Mouse (Mus musculus) B cell, adult 67 days (primary cell): Measurements from ENCODE around the gene Nlk. TPM values are rescaled to one million over a fixed set of nuclear protein-coding genes. Genes with fewer than 3 reads are reported as not detected.

Experiments used
- total RNA-seq, 2 experiments: library from RNA; stranded (reverse); gene quantifications; 4 replicates each; pipeline ENCODE4 v1.2.4; 2023

Gene Nlk
- 10 to 100 TPM; 24.4 to 25.4 TPM for total RNA-seq

GRCm38 (mm10) chr11:78696777-78697752 is at the start of gene Nlk:
Gene Nlk, minus strand, starts transcription at chr11:78697373.

GRCm38 (mm10) chr11:78550168-78551058 is 146.8 kb downstream of the Nlk start, which contains the start of gene Tmem97:
Gene Tmem97, minus strand, starts transcription at chr11:78550777.

GRCm38 (mm10) chr11:78536080-78536689 is 161.0 kb downstream of the Nlk start, which contains the start of the genes Tnfaip1 and Ift20:
Gene Tnfaip1, minus strand, starts transcription at chr11:78536332.
Gene Ift20, plus strand, starts transcription at chr11:78536361.

Other genes with a start within 250 kb of the Nlk start
- gene Slc46a1, start 231.7 kb downstream of the Nlk start, total RNA-seq: under 1 TPM in 1 of 2 experiments, not detected in 1; 0.90 TPM
- 1 to 10 TPM; 2.5 to 2.9 TPM for gene Sarm1, start 199.6 kb downstream of the Nlk start, total RNA-seq
- gene Vtn, start 198.3 kb downstream of the Nlk start, total RNA-seq: not detected
- not detected for gene Sebox, start 193.9 kb downstream of the Nlk start, total RNA-seq
- 10 to 100 TPM; 37.6 to 40.0 TPM for gene Tmem199, start 185.2 kb downstream of the Nlk start, total RNA-seq
- gene Poldip2, start 185.2 kb downstream of the Nlk start, total RNA-seq: 10 to 100 TPM; 41.5 to 53.0 TPM
- 10 to 100 TPM; 16.6 to 19.0 TPM for gene Tnfaip1, start 161.0 kb downstream of the Nlk start, total RNA-seq
- gene Ift20, start 161.0 kb downstream of the Nlk start, total RNA-seq: 10 to 100 TPM; 32.9 to 33.5 TPM
- gene Tmem97, start 146.6 kb downstream of the Nlk start, total RNA-seq: 1 to 10 TPM; 5.5 to 6.2 TPM
- 10 to 100 TPM; 12.5 to 15.4 TPM for gene Ccnq, start 54.4 kb upstream of the Nlk start, total RNA-seq
- 1 to 10 TPM; 4.1 to 9.1 TPM for gene Lyrm9, start 129.2 kb upstream of the Nlk start, total RNA-seq
- not detected for gene Nos2, start 223.4 kb upstream of the Nlk start, total RNA-seq